Mouse (Mus musculus): ENCODE results near the gene Dot1l. TPM values are rescaled to one million over a fixed set of nuclear protein-coding genes. Genes with fewer than 3 reads are reported as not detected.

The Dot1l gene
- polyA plus RNA-seq, 1 experiment: 121 TPM

GRCm38 (mm10) chr10:80799070-80799566 lies 44.1 kb downstream of the Dot1l start:
- peaks cover 18% of the 10 kb centered on the region for H3K4me1 ChIP-seq (replicated peaks; ENCODE audit: control insufficient read depth, insufficient read depth, low read length)
- H3K36me3 ChIP-seq (ENCODE audit: control insufficient read depth, insufficient read depth, low read length): peaks cover 22% of the 10 kb centered on the region
- 2% methylated on average over 18 of the region's 18 CpGs for WGBS
- peak overlapping the region; percentile 60 for H3K4me3 ChIP-seq (ENCODE audit: control insufficient read depth, insufficient read depth, low read length)
- DNase-seq: no peak
- TF ChIP-seq POLR2A (IDR thresholded peaks at IDR 0.05; ENCODE audit: control insufficient read depth, extremely low read depth, insufficient read depth, low read length, poor library complexity) (no peak), CTCF (IDR thresholded peaks at IDR 0.05; ENCODE audit: borderline replicate concordance, control insufficient read depth, extremely low read depth, insufficient read depth, low read length, poor library complexity) (no peak)
- H3K27me3 ChIP-seq (ENCODE audit: control insufficient read depth, insufficient read depth, low read length): no peaks in the 10 kb centered on the region
- no peak overlapping the region for H3K27ac ChIP-seq (ENCODE audit: control insufficient read depth, insufficient read depth, low read length)

- TF ChIP-seq POLR2A (IDR thresholded peaks at IDR 0.05; ENCODE audit: control insufficient read depth, extremely low read depth, insufficient read depth, low read length, poor library complexity) (no peak), CTCF (IDR thresholded peaks at IDR 0.05; ENCODE audit: borderline replicate concordance, control insufficient read depth, extremely low read depth, insufficient read depth, low read length, poor library complexity) (no peak)
- H3K27ac ChIP-seq (ENCODE audit: control insufficient read depth, insufficient read depth, low read length): no peak overlapping the region
- peaks cover 23% of the 10 kb centered on the region for H3K36me3 ChIP-seq (ENCODE audit: control insufficient read depth, insufficient read depth, low read length)
- no peak for DNase-seq
- 95% methylated on average over 10 of the region's 10 CpGs for whole genome bisulfite sequencing
- H3K4me3 ChIP-seq (ENCODE audit: control insufficient read depth, insufficient read depth, low read length): no peak overlapping the region
- peaks cover 22% of the 10 kb centered on the region for H3K4me1 ChIP-seq (replicated peaks; ENCODE audit: control insufficient read depth, insufficient read depth, low read length)
- H3K27me3 ChIP-seq (ENCODE audit: control insufficient read depth, insufficient read depth, low read length): no peaks in the 10 kb centered on the region; the same call in 1 of the 2 replicates
Observed at GRCm38 (mm10) chr10:80802204-80802912, 47.4 kb downstream of the Dot1l start.

DNA sequence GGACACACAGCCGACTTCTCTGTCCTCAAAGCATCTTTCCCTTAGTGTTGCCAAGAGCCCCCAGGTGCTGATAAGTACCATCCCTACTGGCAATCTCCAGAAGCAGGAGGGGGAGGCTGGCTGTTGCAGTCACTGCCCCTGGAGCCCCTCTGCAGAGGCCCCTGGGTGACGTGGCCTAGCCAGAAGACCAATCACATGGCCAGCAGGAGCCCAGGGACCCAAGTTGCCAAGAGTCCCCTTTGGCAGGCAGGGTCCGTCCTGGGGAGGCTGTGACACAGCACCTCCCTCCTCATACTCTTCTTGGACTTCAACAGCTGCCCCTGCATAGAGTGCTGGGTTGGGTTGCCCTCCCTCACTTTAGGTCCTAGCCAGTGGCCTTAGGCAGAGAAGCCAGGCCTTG lies 48.0 kb downstream of the Dot1l start:
- Histone ChIP-seq H3K27ac (ENCODE audit: control insufficient read depth, insufficient read depth, low read length) (no peak overlapping the region), H3K4me1 (replicated peaks; ENCODE audit: control insufficient read depth, insufficient read depth, low read length) (peaks cover 22% of the 10 kb centered on the region), H3K36me3 (ENCODE audit: control insufficient read depth, insufficient read depth, low read length) (peaks cover 23% of the 10 kb centered on the region), H3K4me3 (ENCODE audit: control insufficient read depth, insufficient read depth, low read length) (no peak overlapping the region), H3K27me3 (ENCODE audit: control insufficient read depth, insufficient read depth, low read length) (no peaks in the 10 kb centered on the region; the same call in 1 of the 2 replicates)
- DNase-seq: no peak
- 96% methylated on average over 3 of the region's 3 CpGs for WGBS
- no peak for TF ChIP-seq POLR2A (IDR thresholded peaks at IDR 0.05; ENCODE audit: control insufficient read depth, extremely low read depth, insufficient read depth, low read length, poor library complexity)
- no peak for TF ChIP-seq CTCF (IDR thresholded peaks at IDR 0.05; ENCODE audit: borderline replicate concordance, control insufficient read depth, extremely low read depth, insufficient read depth, low read length, poor library complexity)

GRCm38 (mm10) chr10:80804340-80804739 lies 49.3 kb downstream of the Dot1l start:
- TF ChIP-seq CTCF (IDR thresholded peaks at IDR 0.05; ENCODE audit: borderline replicate concordance, control insufficient read depth, extremely low read depth, insufficient read depth, low read length, poor library complexity) (no peak), POLR2A (IDR thresholded peaks at IDR 0.05; ENCODE audit: control insufficient read depth, extremely low read depth, insufficient read depth, low read length, poor library complexity) (no peak)
- DNase-seq: no peak
- Histone ChIP-seq H3K36me3 (ENCODE audit: control insufficient read depth, insufficient read depth, low read length) (peaks cover 23% of the 10 kb centered on the region), H3K4me1 (replicated peaks; ENCODE audit: control insufficient read depth, insufficient read depth, low read length) (peaks cover 22% of the 10 kb centered on the region), H3K27ac (ENCODE audit: control insufficient read depth, insufficient read depth, low read length) (no peak overlapping the region), H3K4me3 (ENCODE audit: control insufficient read depth, insufficient read depth, low read length) (no peak overlapping the region), H3K27me3 (ENCODE audit: control insufficient read depth, insufficient read depth, low read length) (peaks cover 13% of the 10 kb centered on the region)
- 100% methylated on average over 2 of the region's 2 CpGs for WGBS

DNA sequence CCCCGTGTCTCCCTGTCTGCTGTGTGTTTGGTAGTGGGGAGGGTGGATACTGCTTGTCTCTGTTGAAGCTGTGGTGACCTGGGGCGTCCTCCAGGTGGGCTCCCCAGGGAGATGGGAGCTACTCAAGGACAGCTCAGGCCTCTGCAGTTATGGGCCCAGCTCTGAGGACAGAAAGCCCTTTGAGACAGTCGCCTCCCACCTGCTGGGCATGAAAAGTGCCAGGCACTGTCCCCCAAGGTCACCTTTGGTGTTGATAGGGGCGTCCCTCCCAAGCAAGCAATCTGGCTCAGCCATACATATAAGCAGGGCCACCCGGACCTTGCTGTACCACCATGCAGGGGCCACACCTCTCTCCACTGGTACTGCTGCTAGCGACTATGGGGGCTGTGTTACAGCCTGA lies 49.9 kb downstream of the Dot1l start, which contains the start of gene Amh:
TSS of gene Amh (plus strand) at position 328 of the 400 bp plus-strand sequence.
- Histone ChIP-seq H3K36me3 (ENCODE audit: control insufficient read depth, insufficient read depth, low read length) (peaks cover 23% of the 10 kb centered on the region), H3K4me1 (replicated peaks; ENCODE audit: control insufficient read depth, insufficient read depth, low read length) (peaks cover 19% of the 10 kb centered on the region), H3K4me3 (ENCODE audit: control insufficient read depth, insufficient read depth, low read length) (no peak within 1 kb of the TSS), H3K27me3 (ENCODE audit: control insufficient read depth, insufficient read depth, low read length) (peaks cover 16% of the 10 kb centered on the region), H3K27ac (ENCODE audit: control insufficient read depth, insufficient read depth, low read length) (no peak within 1 kb of the TSS)
- no peak for TF ChIP-seq CTCF (IDR thresholded peaks at IDR 0.05; ENCODE audit: borderline replicate concordance, control insufficient read depth, extremely low read depth, insufficient read depth, low read length, poor library complexity)
- TF ChIP-seq POLR2A (IDR thresholded peaks at IDR 0.05; ENCODE audit: control insufficient read depth, extremely low read depth, insufficient read depth, low read length, poor library complexity): no peak
- 91% methylated on average over 6 of the region's 6 CpGs for WGBS
- no peak for DNase-seq

- TF ChIP-seq CTCF (IDR thresholded peaks at IDR 0.05; ENCODE audit: borderline replicate concordance, control insufficient read depth, extremely low read depth, insufficient read depth, low read length, poor library complexity): no peak
- no peak for TF ChIP-seq POLR2A (IDR thresholded peaks at IDR 0.05; ENCODE audit: control insufficient read depth, extremely low read depth, insufficient read depth, low read length, poor library complexity)
- H3K27ac ChIP-seq (ENCODE audit: control insufficient read depth, insufficient read depth, low read length): no peak overlapping the region
- DNase-seq: no peak
- WGBS: 93% methylated on average over 5 of the region's 5 CpGs
- peaks cover 16% of the 10 kb centered on the region for H3K4me1 ChIP-seq (replicated peaks; ENCODE audit: control insufficient read depth, insufficient read depth, low read length)
- H3K4me3 ChIP-seq (ENCODE audit: control insufficient read depth, insufficient read depth, low read length): no peak overlapping the region
- peaks cover 23% of the 10 kb centered on the region for H3K36me3 ChIP-seq (ENCODE audit: control insufficient read depth, insufficient read depth, low read length)
- H3K27me3 ChIP-seq (ENCODE audit: control insufficient read depth, insufficient read depth, low read length): peaks cover 20% of the 10 kb centered on the region
Observed at GRCm38 (mm10) chr10:80805322-80805721, 50.3 kb downstream of the Dot1l start.

Data from thymus, adult 2 months (tissue).